Mouse (Mus musculus): ENCODE measurements around the gene Fam205a4. TPM values are rescaled to one million over a fixed set of nuclear protein-coding genes. Genes with fewer than 3 reads are reported as not detected.
"Not testable (repeated sequence)": the region's sequence is repeated elsewhere in the genome, so short reads cannot be mapped to it uniquely, and the experiment has no call there.

Fam205a4 gene
- total RNA-seq (2021), result not detected
- long read RNA-seq, experiment 1, result 0 reads
- long read RNA-seq, experiment 2, result 0 reads

DNA sequence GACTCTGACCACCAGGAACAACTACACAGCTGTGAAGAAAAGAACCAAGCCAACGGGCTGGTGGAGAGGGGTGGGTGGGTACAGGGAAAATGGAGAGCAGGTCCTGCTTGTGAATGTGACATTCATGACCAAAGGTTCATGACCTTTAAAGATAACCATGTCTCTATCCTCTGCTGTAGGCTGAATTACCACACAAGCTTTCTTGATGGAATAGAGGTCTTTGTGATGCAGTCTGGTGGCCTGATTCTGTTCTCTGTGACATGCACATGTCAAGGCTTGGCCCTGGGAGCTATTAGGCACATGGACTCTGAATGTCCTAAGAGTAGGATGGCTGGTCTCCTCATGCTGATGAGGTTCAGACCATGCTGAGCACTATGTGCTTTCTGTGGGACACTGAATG is at the start of gene Fam205a4:
Gene Fam205a4 (plus strand): TSS at position 301 of the 400 bp plus-strand sequence.
- DNase-seq (ENCODE audit: low spot score), result not testable (repeated sequence)

DNA sequence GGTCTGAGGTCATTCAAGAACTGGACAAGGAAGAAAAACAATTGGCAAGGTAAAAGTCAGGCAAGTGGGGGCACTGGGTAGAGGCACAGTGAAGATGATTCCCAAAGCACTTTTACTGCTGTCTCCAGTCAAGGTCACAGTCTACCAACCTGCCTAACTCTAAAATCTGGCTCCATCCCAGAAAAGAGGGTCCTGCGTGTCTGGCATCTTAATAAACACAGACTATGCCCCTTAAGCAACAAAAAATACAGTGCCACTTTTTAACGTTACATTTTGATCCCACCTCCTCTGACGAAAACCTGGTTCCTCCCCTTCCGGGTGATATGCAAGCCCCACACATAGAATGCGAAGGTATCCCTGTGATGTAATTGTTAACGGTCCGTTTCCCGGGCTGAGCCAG is 24.6 kb upstream of the Fam205a4 start, which contains the start of gene Gm20878:
Gene Gm20878 (plus strand): TSS at position 301 of the 400 bp plus-strand sequence.
- not testable (repeated sequence) for DNase-seq (ENCODE audit: low spot score)

Other genes with a start within 250 kb of the Fam205a4 start
- 10 to 100 TPM; 42.5 to 45.3 TPM for gene Dctn3, start 242.9 kb upstream of the Fam205a4 start, total RNA-seq (2021)
- gene Arid3c, start 234.9 kb upstream of the Fam205a4 start, total RNA-seq (2021), result not detected
- gene Galt, start 210.8 kb upstream of the Fam205a4 start, total RNA-seq (2021), result 10 to 100 TPM; 30.0 to 32.8 TPM
- gene Sigmar1, start 209.9 kb upstream of the Fam205a4 start, total RNA-seq (2021), result 1 to 10 TPM; 8.4 to 9.4 TPM
- gene Ccl27a, start 191.8 kb upstream of the Fam205a4 start, total RNA-seq (2021), result 10 to 100 TPM; 18.1 to 19.1 TPM
- not detected for gene Gm21541, start 62.4 kb upstream of the Fam205a4 start, total RNA-seq (2021)
- gene Gm20878, start 24.5 kb upstream of the Fam205a4 start, total RNA-seq (2021), result 1 to 10 TPM in 1 of 2 experiments, under 1 TPM in 1; 0.37 to 1.4 TPM
- not detected for gene Gm21093, start 68.7 kb downstream of the Fam205a4 start, total RNA-seq (2021)
- not detected for gene Gm3893, start 125.1 kb downstream of the Fam205a4 start, total RNA-seq (2021)
- gene Gm13304, start 148.8 kb downstream of the Fam205a4 start, total RNA-seq (2021), result 10 to 100 TPM in 1 of 2 experiments, 1 to 10 TPM in 1; 9.6 to 12.6 TPM
- under 1 TPM in 1 of 2 experiments, not detected in 1; 0.64 TPM for gene Gm13306, start 187.4 kb downstream of the Fam205a4 start, total RNA-seq (2021)
- under 1 TPM in 1 of 2 experiments, not detected in 1; 0.62 TPM for gene Gm13305, start 202.5 kb downstream of the Fam205a4 start, total RNA-seq (2021)